Mouse (Mus musculus): Measurements from ENCODE around the gene Uhrf1. TPM values are rescaled to one million over a fixed set of nuclear protein-coding genes. Genes with fewer than 3 reads are reported as not detected.

Uhrf1 gene
- total RNA-seq (2023) = 5.3 TPM

DNA sequence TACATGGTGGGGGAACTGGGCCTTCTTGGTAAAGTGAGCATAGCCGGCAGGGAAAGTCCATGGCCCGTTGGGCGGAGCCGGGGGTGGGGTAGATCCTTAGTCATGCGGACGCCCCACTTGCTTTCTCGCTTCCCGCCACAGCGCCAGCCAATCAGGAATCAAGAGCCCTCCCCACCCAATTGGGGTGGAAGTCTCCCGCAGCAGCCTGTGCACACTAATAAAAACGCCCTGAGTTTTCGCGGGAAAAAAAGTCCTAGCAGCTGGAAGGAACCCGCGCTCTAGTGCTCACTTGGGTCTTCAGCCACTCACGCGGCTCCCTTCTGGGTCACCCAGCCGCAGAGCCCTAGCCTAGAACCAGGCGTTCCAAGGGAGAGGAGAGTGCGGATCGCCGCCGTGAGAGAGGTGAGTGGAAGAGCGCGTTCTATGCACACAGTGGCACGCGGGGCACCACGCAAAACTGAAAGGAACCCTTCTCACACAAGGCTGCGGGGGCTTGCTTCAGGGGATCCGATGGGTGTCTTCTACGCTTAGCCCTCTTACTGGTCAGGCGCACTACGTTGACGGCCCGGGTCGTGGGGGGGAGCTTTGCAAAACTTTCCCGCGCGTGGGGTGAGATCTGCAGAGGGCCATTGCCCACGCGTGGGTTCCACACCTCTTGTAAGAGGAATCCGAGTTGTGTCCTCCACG lies at the start of gene Uhrf1:
Gene Uhrf1 (plus strand): TSS at position 162 of the 687 bp plus-strand sequence.

GRCm38 (mm10) chr17:56256239-56256881 lies 46.8 kb upstream of the Uhrf1 start, which contains the start of gene Fem1a:
TSS of gene Fem1a (plus strand) at chr17:56256810.

DNA sequence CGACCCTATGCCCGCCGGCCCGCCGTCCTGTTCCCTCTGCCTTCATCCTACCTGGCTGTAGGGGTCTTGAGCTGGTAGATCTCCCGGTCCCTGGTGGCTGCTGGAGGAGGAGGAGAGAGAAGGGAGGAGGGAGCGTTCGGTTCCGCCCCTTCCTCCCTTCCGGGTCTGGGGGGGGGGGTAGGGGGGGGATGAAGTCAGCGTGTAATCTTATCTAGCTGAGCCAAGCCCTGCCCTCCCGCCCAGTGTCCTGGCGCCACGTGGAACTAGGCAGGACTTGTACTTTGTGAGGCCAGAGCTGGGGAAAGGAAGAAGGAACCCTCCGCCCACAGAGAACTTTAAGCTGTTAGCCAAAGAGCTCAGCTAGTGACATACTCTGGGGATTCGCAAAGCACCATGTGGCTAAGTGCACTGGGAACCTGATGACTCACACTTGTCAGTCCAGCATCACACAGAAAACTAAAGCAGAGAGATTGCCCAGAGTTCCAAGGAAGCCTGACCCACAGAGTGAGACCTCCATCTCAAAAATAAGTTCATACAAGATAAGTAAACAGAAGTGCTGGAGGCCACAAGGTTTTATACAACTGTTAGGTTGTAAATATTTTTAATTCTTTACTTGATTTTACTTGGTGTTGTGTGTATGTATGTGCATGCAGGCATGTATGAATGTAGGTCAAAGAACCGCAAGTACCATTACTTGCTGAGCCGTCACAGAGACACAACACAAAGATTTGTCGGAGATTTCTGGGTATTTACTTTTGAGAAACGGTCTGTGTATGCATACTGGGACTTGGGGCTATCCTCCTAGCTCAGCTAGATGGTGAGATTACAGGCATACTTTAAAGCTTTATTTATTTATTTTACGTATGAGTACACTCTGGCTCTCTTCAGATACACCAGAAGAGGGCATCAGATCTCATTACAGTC lies 26.2 kb upstream of the Uhrf1 start, which contains the start of gene Ticam1:
Gene Ticam1 (minus strand): TSS at position 144 of the 924 bp plus-strand sequence.

DNA sequence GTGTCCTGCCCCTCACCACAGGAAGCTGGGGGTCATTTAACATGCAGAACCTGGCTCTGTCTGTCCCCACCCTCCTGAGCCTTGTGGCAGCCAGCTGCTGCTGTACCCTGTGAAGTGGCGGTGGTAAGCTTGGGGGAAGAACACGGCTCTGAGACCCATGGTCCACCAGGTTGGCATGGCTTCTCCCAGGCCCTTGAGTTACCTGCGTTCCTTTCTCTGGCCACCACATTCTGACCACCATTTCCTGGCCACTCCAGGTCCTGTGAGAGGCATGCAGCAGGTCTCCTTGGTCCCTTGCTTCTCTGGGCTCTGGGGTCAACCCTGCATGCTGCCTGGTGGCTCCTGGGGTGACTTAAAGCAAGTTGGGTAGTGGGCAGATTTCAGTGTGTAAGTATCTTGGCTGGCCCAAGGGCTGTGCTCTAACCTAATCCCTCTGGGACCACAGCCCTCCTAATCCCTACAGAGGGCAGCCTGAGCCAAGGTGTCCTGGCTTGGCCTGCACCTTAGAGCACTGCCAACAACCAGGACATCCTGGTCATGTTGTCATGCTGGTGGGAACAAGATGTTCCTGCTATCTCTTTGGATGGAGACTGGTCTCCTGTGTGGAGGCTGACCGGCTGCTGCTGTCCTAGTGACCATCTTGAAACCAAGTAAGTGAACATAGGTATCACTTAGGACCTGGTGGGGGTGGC lies 10.4 kb upstream of the Uhrf1 start, which contains the start of gene Plin3:
Gene Plin3 (minus strand): TSS at position 343 of the 692 bp plus-strand sequence.

GRCm38 (mm10) chr17:56300186-56300585 lies 2.9 kb upstream of the Uhrf1 start, which contains the start of gene Arrdc5:
TSS of gene Arrdc5 (minus strand) at chr17:56300286.

GRCm38 (mm10) chr17:56325450-56326152 lies 22.5 kb downstream of the Uhrf1 start, which contains the start of gene Kdm4b:
TSS of gene Kdm4b (plus strand) at chr17:56326062.

Other genes with a start within 250 kb of the Uhrf1 start
- gene Ubxn6, start 228.3 kb upstream of the Uhrf1 start, total RNA-seq (2023) = 73.3 TPM
- gene Hdgfl2, start 223.7 kb upstream of the Uhrf1 start, total RNA-seq (2023) = 96.3 TPM
- not detected for gene Plin4, start 193.5 kb upstream of the Uhrf1 start, total RNA-seq (2023)
- gene Plin5, start 185.7 kb upstream of the Uhrf1 start, total RNA-seq (2023) = not detected
- not detected for gene Lrg1, start 181.3 kb upstream of the Uhrf1 start, total RNA-seq (2023)
- gene Sema6b, start 163.0 kb upstream of the Uhrf1 start, total RNA-seq (2023) = 0.15 TPM
- 10.3 TPM for gene Tnfaip8l1, start 140.8 kb upstream of the Uhrf1 start, total RNA-seq (2023)
- 41.8 TPM for gene Mydgf, start 119.4 kb upstream of the Uhrf1 start, total RNA-seq (2023)
- 44.0 TPM for gene Dpp9, start 84.4 kb upstream of the Uhrf1 start, total RNA-seq (2023)
- gene Fem1a, start 46.5 kb upstream of the Uhrf1 start, total RNA-seq (2023) = 20.8 TPM
- gene Ticam1, start 26.5 kb upstream of the Uhrf1 start, total RNA-seq (2023) = 8.2 TPM
- 12.2 TPM for gene Plin3, start 10.4 kb upstream of the Uhrf1 start, total RNA-seq (2023)
- not detected for gene Arrdc5, start 3.0 kb upstream of the Uhrf1 start, total RNA-seq (2023)
- 69.8 TPM for gene Kdm4b, start 22.7 kb downstream of the Uhrf1 start, total RNA-seq (2023)
- gene Ptprs, start 173.2 kb downstream of the Uhrf1 start, total RNA-seq (2023) = 14.9 TPM
- not detected for gene Znrf4, start 209.1 kb downstream of the Uhrf1 start, total RNA-seq (2023)